Mouse (Mus musculus) hindbrain, embryonic 12.5 days (tissue): ENCODE measurements at regions not wholly inside any gene's neighbourhood (a gene's known extent, or its start where the extent isn't known, plus 50 kb on each side); places are given as distances from the start of the nearest gene placed in this dataset.

ENCODE experiments used
- ATAC-seq: fragments of 200-750 bp; cut with Nextera tagmentation; 2 replicates; pipeline ENCODE4 v1.8.0; 2017; ENCODE audit warnings: moderate TSS enrichment; ENCODE audit not compliant: low FRiP score
- H3K27ac ChIP-seq: fragments of 300-500 bp; sonication (generic); 2 replicates; pipeline ENCODE4 v1.5.1; 2016; ENCODE audit warnings: mild to moderate bottlenecking
- H3K27me3 ChIP-seq: fragments of 300-500 bp; sonication (generic); 2 replicates; pipeline ENCODE4 v1.6.1; 2016; ENCODE audit warnings: mild to moderate bottlenecking
- H3K36me3 ChIP-seq: fragments of 300-500 bp; sonication (generic); 2 replicates; pipeline ENCODE4 v1.6.1; 2016; ENCODE audit warnings: mild to moderate bottlenecking
- H3K4me1 ChIP-seq: fragments of 300-500 bp; sonication (generic); 2 replicates; pipeline ENCODE4 v1.6.1; 2016
- H3K4me2 ChIP-seq: fragments of 300-500 bp; sonication (generic); replicated peaks from 2 replicates; pipeline ENCODE4 v1.6.1; 2016; ENCODE audit warnings: mild to moderate bottlenecking
- H3K4me3 ChIP-seq: fragments of 300-500 bp; sonication (generic); 2 replicates; pipeline ENCODE4 v1.5.1; 2016; ENCODE audit warnings: mild to moderate bottlenecking
- H3K9ac ChIP-seq: fragments of 300-500 bp; sonication (generic); 2 replicates; pipeline ENCODE4 v1.6.1; 2016; ENCODE audit warnings: mild to moderate bottlenecking, moderate library complexity
- H3K9me3 ChIP-seq: fragments of 300-500 bp; sonication (generic); replicated peaks from 2 replicates; pipeline ENCODE4 v1.6.1; 2016; ENCODE audit warnings: mild to moderate bottlenecking
- WGBS: fragments of 180-500 bp; shearing (Covaris S2); methylation state at CpG from one replicate; pipeline ENCODE4 v1.1.7; 2016; 5-methylcytosine and 5-hydroxymethylcytosine counted together

- Histone ChIP-seq H3K36me3 (no peaks in the 10 kb centered on the region), H3K9ac (no peak overlapping the region), H3K4me2 (no peak overlapping the region), H3K9me3 (no peaks in the 10 kb centered on the region), H3K4me3 (no peak overlapping the region), H3K27me3 (no peaks in the 10 kb centered on the region), H3K27ac (no peak overlapping the region), H3K4me1 (no peaks in the 10 kb centered on the region)
- ATAC-seq: no peak
- 92% methylated on average over 5 of the region's 5 CpGs for WGBS
These were observed 55.3 kb upstream of the Fam19a1 start for GRCm38 (mm10) chr6:96057575-96058159.

- 75% methylated on average over 1 of the region's 1 CpGs for WGBS
- Histone ChIP-seq H3K4me1 (no peaks in the 10 kb centered on the region), H3K9me3 (no peaks in the 10 kb centered on the region), H3K36me3 (no peaks in the 10 kb centered on the region), H3K27me3 (no peaks in the 10 kb centered on the region), H3K4me2 (no peak overlapping the region), H3K9ac (no peak overlapping the region), H3K27ac (no peak overlapping the region), H3K4me3 (no peak overlapping the region)
- ATAC-seq: no peak
These were observed 51.0 kb upstream of the Fam19a1 start for GRCm38 (mm10) chr6:96061979-96062378.
